14 mouse cellular contexts compared by ENCODE assay signal in genomic region chr7:124319451-124319850, GRCm38 (mm10).
DNase-seq lines count a peak whose midpoint lies in the region; ATAC-seq and TF ChIP-seq lines count a peak whose summit lies in the region.
"Had no signal": no experiment of that assay in that cellular context is flagged by ENCODE, and none has a peak within 500 bp of the region (broad histone marks: within the 10 kb centered on the region; RNA-seq: fewer than 3 reads in every experiment).

No protein-coding gene starts in this region.

- H3K9ac ChIP-seq in forebrain, postnatal 0 days, result no peak overlapping the region
- no peak overlapping the region for H3K9ac ChIP-seq in forebrain, embryonic 13.5 days
- H3K9ac ChIP-seq in midbrain, embryonic 11.5 days (ENCODE audit: low read length), result no peak overlapping the region
- H3K9ac ChIP-seq in hindbrain, embryonic 13.5 days, result no peak overlapping the region
- H3K9ac ChIP-seq: embryonic facial prominence, embryonic 12.5 days; hindbrain, embryonic 15.5 days; midbrain, embryonic 12.5 days had no signal

- DNase-seq in forebrain, postnatal 0 days, result peak; percentile 70
- peak; percentile 74 to 87 for DNase-seq in cerebellum, postnatal 14 days
- DNase-seq in layer of hippocampus, adult 9-10 months (ENCODE audit: low spot score), result peak; percentile 61
- DNase-seq in right cerebral cortex, adult 2 months (ENCODE audit: low spot score in 2 of 2), result peak; percentile 17 to 38
- no peak for DNase-seq in midbrain, embryonic 11.5 days (ENCODE audit: low spot score, missing footprints)
- DNase-seq in ovary, postnatal 36 days (ENCODE audit: low spot score), result no peak
- DNase-seq: heart, adult 2 months; kidney, postnatal 36 days had no signal

- H3K9me3 ChIP-seq in forebrain, postnatal 0 days (ENCODE audit: low read length), result no peaks in the 10 kb centered on the region
- H3K9me3 ChIP-seq in forebrain, embryonic 13.5 days (replicated peaks), result no peaks in the 10 kb centered on the region
- H3K9me3 ChIP-seq in midbrain, embryonic 11.5 days (ENCODE audit: control insufficient read depth, low read length), result no peaks in the 10 kb centered on the region
- H3K9me3 ChIP-seq in hindbrain, embryonic 13.5 days, result no peaks in the 10 kb centered on the region
- H3K9me3 ChIP-seq: embryonic facial prominence, embryonic 12.5 days; hindbrain, embryonic 15.5 days; midbrain, embryonic 12.5 days had no signal

- no peak overlapping the region for H3K4me3 ChIP-seq in forebrain, postnatal 0 days (ENCODE audit: low read depth, low read length)
- H3K4me3 ChIP-seq in forebrain, embryonic 13.5 days, result no peak overlapping the region
- H3K4me3 ChIP-seq in midbrain, embryonic 11.5 days (ENCODE audit: low read depth, low read length), result no peak overlapping the region
- no peak overlapping the region for H3K4me3 ChIP-seq in hindbrain, embryonic 13.5 days
- H3K4me3 ChIP-seq: embryonic facial prominence, embryonic 12.5 days; heart, adult 2 months; hindbrain, embryonic 15.5 days; midbrain, embryonic 12.5 days had no signal

- H3K27me3 ChIP-seq in forebrain, postnatal 0 days (ENCODE audit: insufficient read depth, low read length), result no peaks in the 10 kb centered on the region
- H3K27me3 ChIP-seq in forebrain, embryonic 13.5 days, result no peaks in the 10 kb centered on the region
- no peaks in the 10 kb centered on the region for H3K27me3 ChIP-seq in midbrain, embryonic 11.5 days (ENCODE audit: control insufficient read depth, insufficient read depth, low read length)
- no peaks in the 10 kb centered on the region for H3K27me3 ChIP-seq in hindbrain, embryonic 13.5 days
- H3K27me3 ChIP-seq: embryonic facial prominence, embryonic 12.5 days; hindbrain, embryonic 15.5 days; midbrain, embryonic 12.5 days; Patski had no signal

- no peak for TF ChIP-seq CTCF in forebrain, postnatal 0 days (IDR thresholded peaks at IDR 0.05; ENCODE audit: low read depth)

- H3K27ac ChIP-seq in forebrain, postnatal 0 days (ENCODE audit: low read depth, low read length), result no peak overlapping the region
- no peak overlapping the region for H3K27ac ChIP-seq in forebrain, embryonic 13.5 days
- H3K27ac ChIP-seq in midbrain, embryonic 11.5 days (ENCODE audit: low read depth, low read length), result no peak overlapping the region
- no peak overlapping the region for H3K27ac ChIP-seq in hindbrain, embryonic 13.5 days
- H3K27ac ChIP-seq: embryonic facial prominence, embryonic 12.5 days; heart, adult 2 months; hindbrain, embryonic 15.5 days; midbrain, embryonic 12.5 days had no signal

- H3K36me3 ChIP-seq in forebrain, postnatal 0 days (ENCODE audit: insufficient read depth), result no peaks in the 10 kb centered on the region
- H3K36me3 ChIP-seq in forebrain, embryonic 13.5 days (ENCODE audit: poor library complexity, severe bottlenecking), result no peaks in the 10 kb centered on the region
- no peaks in the 10 kb centered on the region for H3K36me3 ChIP-seq in midbrain, embryonic 11.5 days (ENCODE audit: control insufficient read depth, insufficient read depth, low read length)
- H3K36me3 ChIP-seq in hindbrain, embryonic 13.5 days, result no peaks in the 10 kb centered on the region
- H3K36me3 ChIP-seq: embryonic facial prominence, embryonic 12.5 days; hindbrain, embryonic 15.5 days; midbrain, embryonic 12.5 days had no signal

- H3K4me1 ChIP-seq in forebrain, postnatal 0 days (ENCODE audit: insufficient read depth), result no peaks in the 10 kb centered on the region
- no peaks in the 10 kb centered on the region for H3K4me1 ChIP-seq in forebrain, embryonic 13.5 days
- no peaks in the 10 kb centered on the region for H3K4me1 ChIP-seq in midbrain, embryonic 11.5 days (ENCODE audit: control insufficient read depth, insufficient read depth, low read length)
- 0 out of 2 replicates have a peak, but pooled peaks cover 3% of the 10 kb centered on the region for H3K4me1 ChIP-seq in hindbrain, embryonic 13.5 days (replicated peaks)
- H3K4me1 ChIP-seq: hindbrain, embryonic 15.5 days; midbrain, embryonic 12.5 days had no signal

- 47% methylated on average over 4 of the region's 4 CpGs for WGBS in forebrain, postnatal 0 days
- WGBS in forebrain, embryonic 13.5 days, result 80% methylated on average over 4 of the region's 4 CpGs
- 90% methylated on average over 4 of the region's 4 CpGs for WGBS in midbrain, embryonic 11.5 days
- 91% methylated on average over 4 of the region's 4 CpGs for WGBS in hindbrain, embryonic 13.5 days

- ATAC-seq in forebrain, postnatal 0 days, result peak; percentile 38; the same call in 1 of the 2 replicates
- ATAC-seq in forebrain, embryonic 13.5 days, result no peak
- ATAC-seq in midbrain, embryonic 11.5 days (ENCODE audit: low FRiP score), result no peak
- no peak for ATAC-seq in hindbrain, embryonic 13.5 days (ENCODE audit: low FRiP score)
- ATAC-seq: Patski had no signal

- H3K4me2 ChIP-seq in forebrain, postnatal 0 days (ENCODE audit: low read depth), result no peak overlapping the region
- H3K4me2 ChIP-seq in forebrain, embryonic 13.5 days, result no peak overlapping the region
- no peak overlapping the region for H3K4me2 ChIP-seq in midbrain, embryonic 11.5 days
- no peak overlapping the region for H3K4me2 ChIP-seq in hindbrain, embryonic 13.5 days
- H3K4me2 ChIP-seq: embryonic facial prominence, embryonic 12.5 days; hindbrain, embryonic 15.5 days; midbrain, embryonic 12.5 days had no signal

Comparison
In these comparisons a context has a peak if more than half of its experiments do, and no peak if none do; other contexts are left out.
1. DNase-seq: peak in forebrain, postnatal 0 days (single experiment), cerebellum, postnatal 14 days (2 of 2), layer of hippocampus, adult 9-10 months (single experiment) and right cerebral cortex, adult 2 months (2 of 2); none in midbrain, embryonic 11.5 days (single experiment) and ovary, postnatal 36 days (single experiment).